Mouse (Mus musculus): ENCODE measurements around the gene Fam76a.
A peak's percentile ranks its signal among the peaks of the same experiment; 100 is the strongest.

DNA sequence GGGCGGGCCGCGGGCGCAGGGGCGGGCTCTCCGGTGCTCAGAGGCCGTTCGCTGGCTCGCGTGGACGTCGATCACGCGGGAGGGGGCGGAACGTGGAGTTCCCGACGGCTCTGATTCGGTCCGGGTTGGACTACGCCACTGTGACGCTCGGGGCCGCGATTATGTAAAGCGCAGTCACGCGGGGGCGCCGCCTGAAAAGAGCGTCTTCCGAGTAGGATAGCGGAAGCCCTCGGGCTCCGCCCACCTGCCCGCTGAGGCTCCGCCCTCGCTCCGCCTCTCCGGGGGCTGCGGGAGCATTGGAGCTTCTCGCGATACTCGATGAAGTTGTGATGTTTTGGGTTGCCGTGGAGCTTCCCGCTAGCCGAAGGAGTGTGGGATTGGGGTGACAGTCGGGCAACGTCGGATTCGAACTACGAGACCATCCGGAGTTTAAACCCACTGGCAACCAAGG lies at the start of gene Fam76a:
- no peak for TF ChIP-seq CTCF (IDR thresholded peaks at IDR 0.05; ENCODE audit: control insufficient read depth, insufficient read depth, insufficient replicate concordance, low read depth, low read length)
- TF ChIP-seq POLR2A (IDR thresholded peaks at IDR 0.05; ENCODE audit: control insufficient read depth, low read depth, low read length), result peak; percentile 63; the same call in 1 of the 2 replicates

Measured in testis, adult 2 months (tissue).